Mouse (Mus musculus) forebrain, embryonic 16.5 days (tissue): ENCODE results near the gene Ccnl1. TPM values are rescaled to one million over a fixed set of nuclear protein-coding genes. Genes with fewer than 3 reads are reported as not detected.
A peak's percentile ranks its signal among the peaks of the same experiment; 100 is the strongest.

Experiments
- ATAC-seq: fragments of 200-750 bp; cut with Nextera tagmentation; 2 replicates; pipeline ENCODE4 v1.8.0; 2017; ENCODE audit warnings: mild to moderate bottlenecking, moderate library complexity
- H3K27ac ChIP-seq: fragments of 300-500 bp; sonication (generic); 2 replicates; pipeline ENCODE4 v1.5.1; 2014; ENCODE audit warnings: low read length, control low read depth
- H3K27me3 ChIP-seq: fragments of 300-500 bp; sonication (generic); replicated peaks from 2 replicates; pipeline ENCODE4 v1.6.1; 2014; ENCODE audit warnings: low read length; ENCODE audit not compliant: control insufficient read depth, insufficient read depth
- H3K36me3 ChIP-seq: fragments of 300-500 bp; sonication (generic); 2 replicates; pipeline ENCODE4 v1.6.1; 2014; ENCODE audit not compliant: control insufficient read depth, insufficient read depth
- H3K4me1 ChIP-seq: fragments of 300-500 bp; sonication (generic); replicated peaks from 2 replicates; pipeline ENCODE4 v1.6.1; 2014; ENCODE audit warnings: low read length; ENCODE audit not compliant: control insufficient read depth, insufficient read depth
- H3K4me2 ChIP-seq: fragments of 300-500 bp; sonication (generic); 2 replicates; pipeline ENCODE4 v1.6.1; 2014; ENCODE audit warnings: mild to moderate bottlenecking, low read length, control low read depth
- H3K4me3 ChIP-seq: fragments of 300-500 bp; sonication (generic); replicated peaks from 2 replicates; pipeline ENCODE4 v1.5.1; 2014; ENCODE audit warnings: mild to moderate bottlenecking, low read length, control low read depth
- H3K9ac ChIP-seq: fragments of 300-500 bp; sonication (generic); replicated peaks from 2 replicates; pipeline ENCODE4 v1.6.1; 2014; ENCODE audit warnings: low read depth, low read length, control low read depth
- H3K9me3 ChIP-seq: fragments of 300-500 bp; sonication (generic); 2 replicates; pipeline ENCODE4 v1.6.1; 2016; ENCODE audit warnings: low read length; ENCODE audit not compliant: control insufficient read depth
- WGBS: fragments of 180-500 bp; shearing (Covaris S2); extraction: QIAGEN DNeasy Blood & Tissue Kit; methylation state at CpG from one replicate; pipeline ENCODE4 v1.1.7; 2014; 5-methylcytosine and 5-hydroxymethylcytosine counted together
- polyA plus RNA-seq: library from polyadenylated mRNA; unstranded; fragments of >200 nt; fragmentation: Nextera tagmentation; extraction: Ambion mirVana; gene quantifications from 2 replicates; pipeline ENCODE4 v1.2.1, GENCODE M21; 2015

Ccnl1 gene
- polyA plus RNA-seq, 1 experiment from 2014 or later: 78.0 TPM

DNA sequence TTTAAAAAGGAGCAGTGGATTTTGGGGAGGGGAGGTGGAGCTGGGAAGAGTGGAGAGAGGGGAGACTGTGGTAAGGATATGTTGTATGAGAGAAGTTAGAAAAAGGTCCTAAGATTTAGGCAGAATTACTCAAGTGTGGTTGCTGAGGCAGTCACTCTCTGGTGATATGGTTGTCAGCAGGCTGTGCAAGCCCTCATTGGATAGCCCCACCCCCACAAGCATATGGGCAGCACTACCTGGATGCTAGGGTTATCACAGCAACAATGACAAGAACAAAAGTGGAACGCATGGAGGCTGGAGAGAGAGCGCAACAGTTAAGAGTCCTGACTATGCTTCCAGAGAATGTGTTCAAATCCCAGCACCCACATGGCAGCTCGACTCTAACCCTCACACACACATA lies 13.3 kb downstream of the Ccnl1 start:
- H3K4me1 ChIP-seq: no peaks in the 10 kb centered on the region
- H3K4me3 ChIP-seq: no peak overlapping the region
- H3K9ac ChIP-seq: no peak overlapping the region
- no peaks in the 10 kb centered on the region for H3K27me3 ChIP-seq
- H3K9me3 ChIP-seq: no peaks in the 10 kb centered on the region
- no peak overlapping the region for H3K27ac ChIP-seq
- peaks cover 45% of the 10 kb centered on the region for H3K36me3 ChIP-seq
- peak; percentile 37 for ATAC-seq
- no peak overlapping the region for H3K4me2 ChIP-seq
- 91% methylated on average over 3 of the region's 3 CpGs for WGBS

DNA sequence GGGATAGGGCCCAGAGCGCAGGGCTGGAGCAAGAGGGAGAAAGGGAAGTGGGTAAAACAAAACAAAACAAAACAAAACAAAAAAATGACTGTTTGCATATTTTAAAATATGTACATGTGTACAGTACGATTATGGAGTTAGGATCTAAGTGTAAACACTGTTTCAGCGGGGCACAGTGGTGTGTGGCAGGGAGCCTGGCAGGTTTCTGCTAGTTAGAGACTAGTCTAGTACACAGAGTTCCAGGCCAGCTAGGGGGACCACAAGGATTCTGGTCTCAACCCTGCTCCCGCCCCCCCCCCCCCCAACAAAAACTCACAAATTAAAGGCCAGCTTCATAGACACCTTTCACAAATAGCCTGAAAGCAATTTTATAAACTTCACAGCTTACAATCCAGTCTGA lies 14.6 kb downstream of the Ccnl1 start:
- H3K4me1 ChIP-seq: no peaks in the 10 kb centered on the region
- H3K9ac ChIP-seq: no peak overlapping the region
- no peak for ATAC-seq
- no peaks in the 10 kb centered on the region for H3K9me3 ChIP-seq
- no peak overlapping the region for H3K4me2 ChIP-seq
- no peak overlapping the region for H3K27ac ChIP-seq
- H3K4me3 ChIP-seq: no peak overlapping the region
- 80% methylated on average over 4 of the region's 4 CpGs for WGBS
- no peaks in the 10 kb centered on the region for H3K27me3 ChIP-seq
- H3K36me3 ChIP-seq: peaks cover 37% of the 10 kb centered on the region

DNA sequence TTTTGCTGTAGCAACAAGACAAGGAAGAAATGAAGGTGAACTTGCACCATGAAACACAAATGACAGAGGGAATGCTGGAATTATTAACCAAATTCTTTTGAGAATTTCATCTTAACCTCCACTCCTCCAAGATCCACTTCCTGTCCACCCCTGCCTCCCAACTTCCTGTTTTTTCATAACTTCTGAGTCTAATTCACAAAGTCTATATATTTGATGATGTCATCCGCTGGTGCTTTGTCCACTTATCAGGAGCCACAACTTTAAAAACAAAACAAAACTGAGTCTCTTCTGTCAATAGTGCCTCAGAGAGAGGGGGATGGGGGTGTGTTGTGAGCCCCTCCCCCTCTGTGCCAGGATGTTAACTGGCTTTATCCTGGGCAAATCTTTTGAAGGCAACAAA lies 17.0 kb downstream of the Ccnl1 start:
- no peaks in the 10 kb centered on the region for H3K27me3 ChIP-seq
- no peak overlapping the region for H3K4me3 ChIP-seq
- H3K27ac ChIP-seq: no peak overlapping the region
- H3K9ac ChIP-seq: no peak overlapping the region
- WGBS: 93% methylated on average over 1 of the region's 1 CpGs
- no peak for ATAC-seq
- no peak overlapping the region for H3K4me2 ChIP-seq
- H3K4me1 ChIP-seq: no peaks in the 10 kb centered on the region
- peaks cover 16% of the 10 kb centered on the region for H3K36me3 ChIP-seq
- H3K9me3 ChIP-seq: no peaks in the 10 kb centered on the region

DNA sequence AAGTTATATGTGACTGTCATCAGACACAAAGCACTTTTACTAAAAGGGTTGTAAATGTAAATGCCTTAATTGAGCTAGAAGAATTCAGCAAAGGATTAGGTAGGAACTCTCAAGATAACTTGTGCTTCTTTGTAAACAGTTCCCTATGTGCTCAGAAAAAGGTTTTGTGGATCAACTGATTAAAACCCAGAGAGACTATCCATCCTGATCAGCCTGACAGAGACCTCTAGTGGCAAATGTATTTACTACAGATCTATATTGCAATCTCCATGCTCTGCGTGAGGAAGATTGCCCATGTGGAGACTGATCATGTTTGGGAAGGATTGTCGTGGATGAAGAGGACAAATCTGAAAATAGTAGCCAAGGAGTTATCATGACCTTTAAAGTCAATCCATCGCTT lies 19.8 kb downstream of the Ccnl1 start:
- Histone ChIP-seq H3K36me3 (no peaks in the 10 kb centered on the region; the same call in 1 of the 2 replicates), H3K9ac (no peak overlapping the region), H3K27me3 (no peaks in the 10 kb centered on the region), H3K9me3 (no peaks in the 10 kb centered on the region), H3K4me1 (no peaks in the 10 kb centered on the region), H3K4me2 (no peak overlapping the region), H3K27ac (no peak overlapping the region), H3K4me3 (no peak overlapping the region)
- peak; percentile 63 for ATAC-seq
- 25% methylated on average over 3 of the region's 3 CpGs for WGBS

DNA sequence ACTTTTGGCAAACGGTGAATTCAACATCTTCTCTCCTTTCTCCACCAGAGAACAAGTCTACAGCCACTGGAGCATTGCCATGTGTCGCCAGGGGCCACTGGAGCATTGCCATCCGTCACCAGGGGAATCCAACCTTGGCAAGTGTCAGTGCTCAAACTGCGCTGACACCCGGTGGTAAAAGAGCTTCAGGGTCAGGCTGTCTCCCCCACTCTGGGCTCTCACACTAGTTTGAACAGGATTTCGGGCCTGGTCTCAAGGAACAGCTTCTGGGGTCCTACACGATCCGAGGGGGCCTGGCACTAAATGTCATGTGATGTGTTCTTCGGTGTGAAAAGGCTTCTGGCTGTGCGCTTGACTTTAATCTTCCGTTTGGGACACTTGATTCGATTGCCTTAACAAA lies 21.7 kb downstream of the Ccnl1 start:
- H3K27me3 ChIP-seq: no peaks in the 10 kb centered on the region
- H3K4me3 ChIP-seq: no peak overlapping the region
- no peak for ATAC-seq
- H3K4me2 ChIP-seq: no peak overlapping the region
- WGBS: 43% methylated on average over 12 of the region's 12 CpGs
- H3K9me3 ChIP-seq: no peaks in the 10 kb centered on the region
- H3K27ac ChIP-seq: no peak overlapping the region
- H3K9ac ChIP-seq: no peak overlapping the region
- no peaks in the 10 kb centered on the region; the same call in 1 of the 2 replicates for H3K36me3 ChIP-seq
- H3K4me1 ChIP-seq: no peaks in the 10 kb centered on the region

DNA sequence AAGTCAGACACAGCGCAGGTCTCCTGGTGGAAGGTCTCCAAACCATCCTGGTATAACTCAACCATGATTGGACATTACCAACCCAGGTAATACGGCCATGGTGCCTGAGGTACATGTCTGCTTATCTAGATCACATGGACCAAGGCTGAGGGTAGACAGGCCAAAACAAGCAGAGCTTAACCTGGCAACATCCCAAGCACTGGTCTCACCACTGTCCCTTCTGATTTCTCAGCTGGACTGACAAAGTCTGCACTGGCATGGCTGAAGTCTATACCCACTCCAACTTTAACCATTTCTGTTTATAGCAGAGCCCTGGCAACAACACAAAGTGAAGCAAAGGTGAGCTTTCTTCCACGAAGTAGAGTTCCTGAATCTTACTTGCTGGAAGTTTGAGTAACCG lies 22.9 kb downstream of the Ccnl1 start:
- Histone ChIP-seq H3K36me3 (no peaks in the 10 kb centered on the region), H3K9me3 (no peaks in the 10 kb centered on the region), H3K9ac (no peak overlapping the region), H3K4me2 (no peak overlapping the region), H3K4me1 (no peaks in the 10 kb centered on the region), H3K27ac (no peak overlapping the region), H3K27me3 (no peaks in the 10 kb centered on the region), H3K4me3 (no peak overlapping the region)
- ATAC-seq: no peak
- 98% methylated on average over 4 of the region's 4 CpGs for WGBS

DNA sequence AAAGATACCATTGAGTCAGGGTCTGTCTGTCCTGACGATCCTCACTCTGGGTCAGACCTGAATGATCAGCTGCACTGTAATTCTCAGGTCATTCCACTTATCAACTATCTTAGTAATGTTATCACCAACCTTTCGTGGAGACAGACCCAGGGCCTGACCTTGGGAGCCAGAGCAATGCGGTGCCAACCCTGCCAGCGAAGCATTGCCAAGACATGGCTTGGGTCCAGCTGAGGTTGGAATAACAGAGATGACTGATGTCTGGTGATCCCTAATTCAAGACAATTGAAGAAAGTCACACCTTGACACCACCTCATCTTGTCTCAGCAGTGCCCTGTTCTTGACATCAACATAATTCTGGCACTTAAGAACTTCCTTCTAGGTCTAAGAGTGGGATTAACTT lies 24.3 kb downstream of the Ccnl1 start:
- no peaks in the 10 kb centered on the region for H3K9me3 ChIP-seq
- H3K4me1 ChIP-seq: peaks cover 10% of the 10 kb centered on the region
- H3K4me2 ChIP-seq: no peak overlapping the region
- H3K27me3 ChIP-seq: no peaks in the 10 kb centered on the region
- H3K36me3 ChIP-seq: no peaks in the 10 kb centered on the region
- ATAC-seq: no peak
- 86% methylated on average over 4 of the region's 4 CpGs for WGBS
- H3K9ac ChIP-seq: no peak overlapping the region
- no peak overlapping the region for H3K4me3 ChIP-seq
- no peak overlapping the region for H3K27ac ChIP-seq

DNA sequence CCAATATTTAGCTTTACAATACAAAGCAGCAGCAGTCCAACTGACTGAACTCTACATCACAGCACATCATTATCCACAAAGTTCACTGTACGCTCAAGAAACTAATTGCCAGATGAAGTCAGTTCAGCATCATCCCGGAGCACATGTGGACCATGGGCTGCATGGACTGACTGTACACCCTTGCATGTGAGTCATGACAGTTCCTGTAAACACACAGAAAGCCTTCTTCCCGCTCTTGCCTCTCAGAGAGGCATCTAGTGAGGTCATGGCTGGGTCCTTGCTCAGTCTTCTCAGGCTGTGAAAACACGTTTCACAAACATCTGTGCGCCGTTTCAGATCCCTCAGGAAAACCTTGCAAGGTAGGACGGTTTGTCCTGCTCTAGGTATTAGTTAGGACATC lies 26.5 kb downstream of the Ccnl1 start:
- 90% methylated on average over 7 of the region's 7 CpGs for WGBS

DNA sequence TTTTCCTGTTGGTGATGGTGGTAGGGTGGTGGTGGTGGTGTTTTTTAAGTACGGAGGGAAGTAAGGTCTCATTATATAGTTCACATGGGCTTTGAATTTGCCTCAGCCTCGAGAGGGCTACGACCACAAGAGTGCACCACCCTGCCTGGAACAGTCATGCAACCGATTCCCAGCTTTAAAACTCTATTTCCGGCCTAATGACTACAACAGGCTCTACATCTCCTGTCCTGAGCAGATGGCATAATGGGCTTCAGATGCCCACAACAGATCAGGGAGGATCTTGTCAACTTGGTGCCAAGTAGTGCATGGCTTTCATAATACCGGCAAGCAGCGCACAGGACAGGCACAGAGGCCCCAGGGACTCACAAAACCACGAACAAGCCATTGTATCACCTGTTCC lies 27.4 kb downstream of the Ccnl1 start:
- no peak overlapping the region for H3K4me3 ChIP-seq
- H3K36me3 ChIP-seq: no peaks in the 10 kb centered on the region
- H3K9ac ChIP-seq: no peak overlapping the region
- 57% methylated on average over 8 of the region's 8 CpGs for WGBS
- H3K27me3 ChIP-seq: no peaks in the 10 kb centered on the region
- no peak overlapping the region for H3K4me2 ChIP-seq
- no peak overlapping the region for H3K27ac ChIP-seq
- peaks cover 10% of the 10 kb centered on the region for H3K4me1 ChIP-seq
- H3K9me3 ChIP-seq: no peaks in the 10 kb centered on the region
- ATAC-seq: 0 out of 2 replicates have a peak, but pooled peaks have one; percentile 13

More for the DNA sequence above, 26.5 kb downstream of the Ccnl1 start:
- H3K27me3 ChIP-seq: no peaks in the 10 kb centered on the region
- H3K4me2 ChIP-seq: no peak overlapping the region
- no peaks in the 10 kb centered on the region for H3K9me3 ChIP-seq
- H3K36me3 ChIP-seq: no peaks in the 10 kb centered on the region
- peaks cover 10% of the 10 kb centered on the region for H3K4me1 ChIP-seq
- H3K27ac ChIP-seq: no peak overlapping the region
- ATAC-seq: no peak
- H3K4me3 ChIP-seq: no peak overlapping the region
- H3K9ac ChIP-seq: no peak overlapping the region
